Mouse (Mus musculus): ENCODE measurements at regions not wholly inside any gene's neighbourhood (a gene's known extent, or its start where the extent isn't known, plus 50 kb on each side); places are given as distances from the start of the nearest gene placed in this dataset.

GRCm38 (mm10) chr9:61087035-61087434 is 285.1 kb upstream of the Tle3 start:
- in situ Hi-C loops (cut with MboI, MseI): no loop called here

GRCm38 (mm10) chr9:61089066-61089686 is 283.0 kb upstream of the Tle3 start:
- in situ Hi-C loops (cut with MboI, MseI): no loop called here

DNA sequence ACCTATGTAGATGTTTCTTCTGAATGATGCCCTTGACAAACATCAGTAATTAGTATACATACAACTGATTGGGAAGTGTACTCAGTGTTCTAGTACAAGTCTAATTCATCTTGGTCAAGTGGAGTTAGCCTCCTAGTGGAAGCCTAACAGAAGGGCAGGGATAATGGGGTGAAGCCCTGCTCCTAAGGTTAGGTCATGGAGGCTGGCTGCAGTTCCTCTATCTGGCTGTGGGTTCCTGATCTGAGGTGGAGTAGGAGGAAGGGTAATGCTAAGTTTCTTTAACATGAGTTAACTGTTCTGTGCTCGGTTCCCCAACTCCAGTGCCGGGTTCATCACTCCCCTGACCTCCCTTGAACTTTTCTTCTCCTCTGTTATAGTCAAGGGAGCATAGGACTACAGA is 281.1 kb upstream of the Tle3 start:
- in situ Hi-C loops (cut with MboI, MseI): no loop called here

- in situ Hi-C loops (cut with MboI, MseI): no loop called here
Observed at GRCm38 (mm10) chr9:61092834-61093479, 279.2 kb upstream of the Tle3 start.

- in situ Hi-C loops (cut with MboI, MseI): no loop called here
Observed at GRCm38 (mm10) chr9:61095069-61095775, 276.9 kb upstream of the Tle3 start.

- in situ Hi-C loops (cut with MboI, MseI): no loop called here
Observed at GRCm38 (mm10) chr9:61101741-61102450, 270.3 kb upstream of the Tle3 start.

- in situ Hi-C loops (cut with MboI, MseI): no loop called here
Observed at GRCm38 (mm10) chr9:61102451-61103358, 269.5 kb upstream of the Tle3 start.

DNA sequence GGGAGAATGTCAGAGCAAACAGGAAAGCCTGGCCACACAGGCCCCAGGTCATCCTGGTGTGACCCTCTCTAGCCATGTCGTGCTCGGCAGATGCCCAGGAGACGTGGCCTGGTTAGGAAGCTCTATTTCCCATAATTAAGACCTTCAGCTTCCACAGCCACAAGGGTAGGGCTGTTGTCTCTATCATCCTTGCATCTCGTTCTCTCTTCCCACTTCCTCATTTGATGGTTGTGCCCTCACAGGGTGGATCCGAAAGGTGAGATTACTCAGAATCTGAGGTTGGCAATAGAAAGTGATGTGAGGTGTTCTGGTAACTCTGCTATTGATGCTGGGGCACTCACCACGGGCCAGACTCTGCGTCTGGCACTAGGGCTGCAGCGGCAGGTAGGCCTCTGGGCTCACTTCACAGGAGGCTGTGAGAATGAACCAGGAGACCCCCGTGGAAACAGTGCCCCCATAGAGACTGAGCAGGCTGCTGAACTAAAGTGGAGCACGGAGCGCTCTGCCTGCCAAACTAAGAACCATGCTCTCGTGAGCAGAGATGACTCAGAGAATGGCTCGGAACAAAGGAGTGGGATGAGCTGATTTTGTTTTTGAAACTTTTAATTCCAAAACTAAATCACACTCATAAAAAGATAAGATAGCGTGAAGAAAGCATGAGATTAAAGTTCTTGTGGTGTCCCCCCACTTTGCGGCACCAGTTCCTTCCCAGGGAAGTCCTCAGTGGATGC is 266.5 kb upstream of the Tle3 start:
- in situ Hi-C loops (cut with MboI, MseI): no loop called here

GRCm38 (mm10) chr9:61109519-61110285 is 262.5 kb upstream of the Tle3 start:
- in situ Hi-C loops (cut with MboI, MseI): no loop called here

GRCm38 (mm10) chr9:61111206-61111605 is 261.0 kb upstream of the Tle3 start:
- in situ Hi-C loops (cut with MboI, MseI): no loop called here

DNA sequence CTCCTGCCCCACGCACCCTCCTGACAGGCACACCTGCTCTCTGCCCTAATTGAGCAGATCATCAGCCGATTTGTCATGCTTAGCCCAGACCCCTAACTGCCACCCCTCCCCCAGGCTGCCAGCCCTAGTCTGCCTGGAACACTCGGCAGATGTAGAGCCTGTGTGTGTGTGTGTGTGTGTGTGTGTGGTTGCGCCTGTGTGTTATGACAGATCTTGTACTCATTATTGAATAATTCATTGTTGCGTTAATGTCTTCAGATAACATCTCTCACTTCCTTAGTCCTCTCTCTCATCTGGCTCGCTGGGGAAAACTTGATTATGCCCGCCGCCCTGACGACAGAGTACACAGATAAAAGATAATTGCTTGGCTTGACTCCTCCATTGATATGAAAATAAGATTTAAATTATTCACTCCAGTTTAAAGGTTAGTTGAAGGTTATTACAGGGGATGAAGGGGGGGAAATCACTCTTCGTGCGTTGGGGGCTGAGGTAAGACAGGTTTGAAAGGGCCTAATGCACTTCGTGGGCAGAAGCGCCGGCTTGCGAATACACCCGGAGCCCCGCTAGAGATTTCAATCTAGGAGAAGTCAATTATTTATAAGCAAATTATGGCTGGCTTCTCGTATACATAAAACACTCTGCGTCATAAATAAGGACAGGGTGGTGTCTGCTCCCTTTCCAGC is 260.3 kb upstream of the Tle3 start:
- in situ Hi-C loops (cut with MboI, MseI): no loop called here

GRCm38 (mm10) chr9:61119252-61119651 is 252.9 kb upstream of the Tle3 start:
- in situ Hi-C loops (cut with MboI, MseI): no loop called here

DNA sequence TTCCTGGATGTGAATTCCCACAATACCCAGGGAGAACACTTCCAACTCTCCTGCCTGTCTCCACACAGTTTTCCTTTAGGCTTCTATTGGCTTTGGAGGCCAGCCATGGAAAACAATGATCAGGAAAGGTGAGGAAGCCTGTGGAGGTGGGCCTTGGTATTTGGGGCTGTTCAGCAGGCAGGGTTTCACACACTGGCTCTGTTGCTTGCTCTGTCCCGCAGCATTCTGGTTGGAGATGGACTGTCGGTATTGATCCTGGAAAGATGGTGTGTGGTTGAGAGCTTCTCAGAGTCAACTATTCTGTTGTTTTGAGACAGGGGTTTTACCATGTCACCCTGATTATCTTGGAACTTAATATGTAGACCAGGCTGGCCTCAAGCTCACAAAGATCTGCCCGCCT is 251.6 kb upstream of the Tle3 start:
- in situ Hi-C loops (cut with MboI, MseI): loop anchor here in 1 of 2 experiments (10.0 kb wide), 1 partner anchor 1044 kb away; no protein-coding TSS in a partner anchor

- in situ Hi-C loops (cut with MboI, MseI): loop anchor here in 1 of 2 experiments (10.0 kb wide), 1 partner anchor 1044 kb away; no protein-coding TSS in a partner anchor
Observed at GRCm38 (mm10) chr9:61120931-61121391, 251.2 kb upstream of the Tle3 start.

GRCm38 (mm10) chr9:61123431-61123830 is 248.7 kb upstream of the Tle3 start:
- in situ Hi-C loops (cut with MboI, MseI): loop anchor here in 1 of 2 experiments (10.0 kb wide), 1 partner anchor 1041 kb away; no protein-coding TSS in a partner anchor

DNA sequence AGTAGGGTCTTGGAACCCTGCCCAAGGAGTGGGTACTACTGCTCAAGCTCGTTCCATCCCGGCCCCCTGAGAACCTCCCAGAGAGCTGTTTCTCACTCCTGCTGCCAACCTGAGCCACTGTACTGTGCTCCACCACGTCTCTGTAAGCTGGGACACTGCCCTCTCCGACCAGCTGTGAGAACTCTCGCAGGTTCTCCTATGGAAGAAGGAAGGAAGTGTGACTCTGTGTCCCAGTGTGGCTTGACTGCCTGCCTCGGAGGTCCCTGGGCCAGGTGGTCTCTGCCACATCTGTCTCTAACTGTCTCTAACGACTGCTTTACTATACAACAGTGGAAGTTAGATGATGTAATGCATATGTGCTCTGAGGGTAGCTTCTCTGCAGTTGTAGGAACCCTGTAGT is 246.4 kb upstream of the Tle3 start:
- in situ Hi-C loops (cut with MboI, MseI): loop anchor here in 1 of 2 experiments (10.0 kb wide), 1 partner anchor 1039 kb away; no protein-coding TSS in a partner anchor

DNA sequence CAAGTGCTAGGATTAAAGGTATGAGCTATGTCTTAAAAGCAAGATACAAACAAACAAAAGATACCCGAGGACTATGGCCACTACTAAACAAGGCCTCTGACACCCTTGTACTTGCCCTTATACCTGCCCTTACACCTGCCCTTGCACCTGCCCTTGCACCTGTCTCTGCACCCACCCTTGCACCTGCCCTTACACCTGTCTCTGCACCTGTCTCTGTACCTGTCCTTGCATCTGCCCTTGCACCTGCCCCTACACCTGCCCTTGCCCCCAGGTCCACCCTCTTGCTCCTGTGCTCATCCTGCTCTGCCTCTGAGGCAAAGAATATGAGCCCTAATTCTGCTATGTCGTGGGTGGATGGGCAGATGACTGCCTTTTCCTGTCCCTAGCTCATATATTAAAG is 244.1 kb upstream of the Tle3 start:
- in situ Hi-C loops (cut with MboI, MseI): loop anchor here in 1 of 2 experiments (10.0 kb wide), 1 partner anchor 1037 kb away; no protein-coding TSS in a partner anchor

GRCm38 (mm10) chr9:61129186-61129585 is 243.0 kb upstream of the Tle3 start:
- in situ Hi-C loops (cut with MboI, MseI): loop anchor here in 1 of 2 experiments (10.0 kb wide), 1 partner anchor 1036 kb away; no protein-coding TSS in a partner anchor

All from T-helper 17 cell (primary cell).